Mouse (Mus musculus) myocyte (in vitro differentiated cells): ENCODE measurements around the gene Atp2a2.

ENCODE experiments used
- CEBPB ChIP-seq: IDR thresholded peaks from 2 replicates; pipeline ENCODE4 v1.6.1; 2011; ENCODE audit warnings: mild to moderate bottlenecking, moderate library complexity; ENCODE audit not compliant: poor library complexity, insufficient read depth, severe bottlenecking
- E2F4 ChIP-seq: IDR thresholded peaks from one replicate; pipeline ENCODE4 v1.6.1; 2011; ENCODE audit warnings: mild to moderate bottlenecking, control low read depth, moderate library complexity; ENCODE audit not compliant: insufficient read depth
- MAX ChIP-seq: IDR thresholded peaks from one replicate; pipeline ENCODE4 v1.6.1; 2011; ENCODE audit warnings: low read depth, mild to moderate bottlenecking, control low read depth
- MYOD1 ChIP-seq, 3 experiments: IDR thresholded peaks; one replicate each; pipeline ENCODE4 v1.6.1; 2011; ENCODE audit warnings: control low read depth in 2 of 3, low read depth in 2 of 3, mild to moderate bottlenecking in 2 of 3, moderate library complexity in 1 of 3; ENCODE audit not compliant: insufficient read length in 2 of 3, control insufficient read depth in 1 of 3
- MYOG ChIP-seq, 3 experiments: IDR thresholded peaks; one replicate each; pipeline ENCODE4 v1.6.1; 2011; ENCODE audit warnings: control low read depth in 2 of 3, low read depth in 2 of 3, mild to moderate bottlenecking in 2 of 3; ENCODE audit not compliant: insufficient read length in 2 of 3, control insufficient read depth in 1 of 3, insufficient read depth in 1 of 3
- POLR2A ChIP-seq: IDR thresholded peaks from one replicate; pipeline ENCODE4 v1.6.1; 2011; ENCODE audit warnings: low read depth, mild to moderate bottlenecking, control low read depth, moderate library complexity; ENCODE audit not compliant: insufficient read length
- POLR2AphosphoS2 ChIP-seq: IDR thresholded peaks from one replicate; pipeline ENCODE4 v1.6.1; 2011; ENCODE audit warnings: low read depth, control low read depth; ENCODE audit not compliant: insufficient read length
- REST ChIP-seq: IDR thresholded peaks from one replicate; pipeline ENCODE4 v1.6.1; 2011; ENCODE audit warnings: mild to moderate bottlenecking, control low read depth, moderate library complexity; ENCODE audit not compliant: insufficient read depth, insufficient read length
- SRF ChIP-seq: IDR thresholded peaks from one replicate; pipeline ENCODE4 v1.6.1; 2011; ENCODE audit warnings: low read depth; ENCODE audit not compliant: control insufficient read depth, insufficient read length
- TCF12 ChIP-seq: IDR thresholded peaks from one replicate; pipeline ENCODE4 v1.6.1; 2011; ENCODE audit warnings: mild to moderate bottlenecking, control low read depth; ENCODE audit not compliant: poor library complexity, insufficient read depth, severe bottlenecking
- TCF3 ChIP-seq: IDR thresholded peaks from one replicate; pipeline ENCODE4 v1.6.1; 2011; ENCODE audit warnings: low read depth, control low read depth; ENCODE audit not compliant: insufficient read length
- USF1 ChIP-seq: IDR thresholded peaks from one replicate; pipeline ENCODE4 v1.6.1; 2011; ENCODE audit warnings: low read depth, mild to moderate bottlenecking, control low read depth, moderate library complexity

DNA sequence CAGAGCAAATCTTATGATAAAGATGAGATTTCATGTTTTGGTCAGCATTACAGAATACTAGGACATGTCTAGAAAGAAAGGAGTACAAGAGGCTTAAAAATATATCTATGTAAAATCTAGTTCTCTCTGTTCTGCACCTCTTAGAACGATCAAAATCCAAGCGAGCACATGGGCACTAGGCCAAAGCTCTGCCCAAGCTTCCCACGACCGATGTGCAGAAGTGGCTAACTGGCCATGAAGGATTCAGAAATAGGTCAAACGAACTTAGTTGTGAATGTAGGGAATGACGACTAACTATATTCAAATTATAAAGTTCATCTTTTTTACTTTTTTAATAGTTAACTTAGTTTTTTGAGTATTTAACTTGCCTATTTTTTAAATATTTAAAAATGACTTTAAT is 14.2 kb downstream of the Atp2a2 start:
- no peak for TF ChIP-seq POLR2A
- TF ChIP-seq POLR2AphosphoS2: no peak
- TF ChIP-seq MAX: no peak
- no peak for TF ChIP-seq TCF3
- no peak for TF ChIP-seq TCF12
- TF ChIP-seq E2F4: no peak
- no peak for TF ChIP-seq MYOG (IDR thresholded peaks at IDR 0.05; ENCODE audit: control insufficient read depth in 1 of 3, insufficient read depth in 1 of 3, insufficient read length in 2 of 3, low read depth in 2 of 3)
- no peak for TF ChIP-seq MYOD1 (IDR thresholded peaks at IDR 0.05; ENCODE audit: control insufficient read depth in 1 of 3, insufficient read length in 2 of 3, low read depth in 2 of 3)
- no peak for TF ChIP-seq USF1
- no peak for TF ChIP-seq CEBPB
- TF ChIP-seq REST: no peak
- TF ChIP-seq SRF: no peak
